Mouse (Mus musculus) heart, postnatal 0 days (tissue): Measurements from ENCODE around the gene Srebf1. TPM values are rescaled to one million over a fixed set of nuclear protein-coding genes. Genes with fewer than 3 reads are reported as not detected.

Source experiments
- ATAC-seq: fragments of 200-750 bp; cut with Nextera tagmentation; 2 replicates; pipeline ENCODE4 v1.8.0; 2017; ENCODE audit warnings: low read depth, moderate number of reproducible peaks, moderate library complexity; ENCODE audit not compliant: insufficient read depth
- DNase-seq: peaks from one replicate; pipeline ENCODE4 v3.0.0-alpha.2; 2016; ENCODE audit warnings: low spot score
- H3K27ac ChIP-seq: fragments of 300-500 bp; sonication (generic); 2 replicates; pipeline ENCODE4 v1.5.1; 2014; ENCODE audit warnings: low read depth, mild to moderate bottlenecking
- H3K27me3 ChIP-seq: fragments of 300-500 bp; sonication (generic); 2 replicates; pipeline ENCODE4 v1.6.1; 2014; ENCODE audit warnings: low read length, mixed read lengths; ENCODE audit not compliant: control insufficient read depth, insufficient read depth
- H3K36me3 ChIP-seq: fragments of 300-500 bp; sonication (generic); replicated peaks from 2 replicates; pipeline ENCODE4 v1.6.1; 2014; ENCODE audit warnings: low read length, mixed read lengths; ENCODE audit not compliant: control insufficient read depth, insufficient read depth
- H3K4me1 ChIP-seq: fragments of 300-500 bp; sonication (generic); 2 replicates; pipeline ENCODE4 v1.6.1; 2014; ENCODE audit warnings: antibody characterized with exemption; ENCODE audit not compliant: control insufficient read depth, insufficient read depth
- H3K4me2 ChIP-seq: fragments of 300-500 bp; sonication (generic); 2 replicates; pipeline ENCODE4 v1.6.1; 2014; ENCODE audit warnings: low read depth, mild to moderate bottlenecking, low read length, moderate library complexity
- H3K4me3 ChIP-seq: fragments of 300-500 bp; sonication (generic); 2 replicates; pipeline ENCODE4 v1.5.1; 2014; ENCODE audit warnings: low read depth, low read length
- H3K9ac ChIP-seq: fragments of 300-500 bp; sonication (generic); replicated peaks from 2 replicates; pipeline ENCODE4 v1.6.1; 2014; ENCODE audit warnings: low read depth, low read length, mixed read lengths
- H3K9me3 ChIP-seq: fragments of 300-500 bp; sonication (generic); replicated peaks from 2 replicates; pipeline ENCODE4 v1.6.1; 2016; ENCODE audit warnings: low read length; ENCODE audit not compliant: control insufficient read depth
- CTCF ChIP-seq: IDR thresholded peaks from 2 replicates; pipeline ENCODE4 v1.5.1; 2016; ENCODE audit warnings: antibody characterized with exemption, control low read depth, low read depth
- EP300 ChIP-seq: IDR thresholded peaks from 2 replicates; pipeline ENCODE4 v1.6.1; 2016; ENCODE audit warnings: antibody characterized with exemption, low read depth
- WGBS: fragments of 180-500 bp; shearing (Covaris S2); extraction: QIAGEN DNeasy Blood & Tissue Kit; methylation state at CpG from one replicate; pipeline ENCODE4 v1.1.7; 2014; 5-methylcytosine and 5-hydroxymethylcytosine counted together
- polyA plus RNA-seq: library from polyadenylated mRNA; unstranded; fragments of >200 nt; fragmentation: Nextera tagmentation; extraction: Ambion mirVana; gene quantifications from 2 replicates; pipeline ENCODE4 v1.2.1, GENCODE M21; 2015
- total RNA-seq: library from RNA; depleted of rRNA; stranded (reverse); fragments of >200 nt; gene quantifications from 2 replicates; pipeline ENCODE4 v1.2.3, GENCODE M21; 2014; ENCODE audit warnings: low replicate concordance

The Srebf1 gene
- total and polyA plus RNA-seq, 2 experiments from 2014 or later, result 29.9 to 77.2 TPM

DNA sequence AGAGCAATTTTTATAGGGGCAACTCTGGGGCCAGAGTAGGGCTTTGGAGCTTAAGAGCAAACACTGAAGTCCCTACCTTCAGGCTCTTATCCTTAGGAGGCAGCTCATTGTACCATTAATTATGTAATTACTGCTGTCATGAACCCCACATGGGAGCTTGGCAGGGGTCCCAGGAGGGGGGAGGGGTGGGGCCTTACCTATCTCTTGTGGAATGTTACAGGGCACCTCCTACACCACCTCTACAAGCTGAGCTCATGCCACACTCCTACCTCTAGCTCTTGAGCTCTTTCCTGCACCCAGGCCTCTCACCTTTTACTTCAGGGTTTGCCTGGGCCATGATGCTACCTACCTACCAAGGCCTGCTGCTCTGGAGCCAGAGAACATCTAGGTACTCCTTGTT, 43.9 kb downstream of the Srebf1 start:
- H3K4me2 ChIP-seq, result no peak overlapping the region
- no peak for ATAC-seq
- peaks cover 66% of the 10 kb centered on the region for H3K4me1 ChIP-seq
- no peak overlapping the region; the same call in 1 of the 2 replicates for H3K9ac ChIP-seq
- H3K27me3 ChIP-seq, result no peaks in the 10 kb centered on the region
- DNase-seq, result no peak
- H3K4me3 ChIP-seq, result no peak overlapping the region
- H3K9me3 ChIP-seq, result no peaks in the 10 kb centered on the region
- no peak overlapping the region; the same call in 1 of the 2 replicates for H3K27ac ChIP-seq
- TF ChIP-seq CTCF (no peak), EP300 (no peak)
- H3K36me3 ChIP-seq, result no peaks in the 10 kb centered on the region

GRCm38 (mm10) chr11:60178005-60178404, 44.4 kb downstream of the Srebf1 start:
- no peak for DNase-seq
- H3K4me3 ChIP-seq, result no peak overlapping the region
- WGBS, result 67% methylated on average over 6 of the region's 6 CpGs
- no peaks in the 10 kb centered on the region for H3K9me3 ChIP-seq
- no peak for ATAC-seq
- H3K27me3 ChIP-seq, result no peaks in the 10 kb centered on the region
- 0 out of 2 replicates have a peak overlapping the region, but pooled peaks have one; percentile 24 for H3K27ac ChIP-seq
- TF ChIP-seq EP300, result no peak
- TF ChIP-seq CTCF, result no peak
- no peak overlapping the region for H3K9ac ChIP-seq
- H3K36me3 ChIP-seq, result no peaks in the 10 kb centered on the region
- peaks cover 66% of the 10 kb centered on the region for H3K4me1 ChIP-seq
- peak overlapping the region; percentile 5; the same call in 1 of the 2 replicates for H3K4me2 ChIP-seq

- ATAC-seq (no peak), DNase-seq (no peak)
- 1% methylated on average over 41 of the region's 42 CpGs for WGBS
- Histone ChIP-seq H3K27me3 (no peaks in the 10 kb centered on the region), H3K9me3 (no peaks in the 10 kb centered on the region), H3K27ac (peak overlapping the region; percentile 98), H3K4me2 (peak overlapping the region; percentile 90), H3K4me1 (peaks cover 64% of the 10 kb centered on the region), H3K36me3 (no peaks in the 10 kb centered on the region), H3K9ac (peak overlapping the region; percentile 68), H3K4me3 (peak overlapping the region; percentile 63)
- TF ChIP-seq CTCF, result no peak
Observed at GRCm38 (mm10) chr11:60176975-60177657, 45.3 kb downstream of the Srebf1 start.

GRCm38 (mm10) chr11:60176182-60176974, 46.0 kb downstream of the Srebf1 start:
- peak overlapping the region; percentile 98 for H3K27ac ChIP-seq
- peak overlapping the region; percentile 63 for H3K4me3 ChIP-seq
- H3K27me3 ChIP-seq, result no peaks in the 10 kb centered on the region
- peak overlapping the region; percentile 68 for H3K9ac ChIP-seq
- H3K4me1 ChIP-seq, result peaks cover 64% of the 10 kb centered on the region
- no peaks in the 10 kb centered on the region for H3K9me3 ChIP-seq
- under 1% methylated on average over 58 of the region's 71 CpGs for WGBS
- ATAC-seq, result peak; percentile 71
- H3K4me2 ChIP-seq, result peak overlapping the region; percentile 90
- TF ChIP-seq CTCF, result peak; percentile 49
- TF ChIP-seq EP300, result peak; percentile 25; the same call in 1 of the 2 replicates
- DNase-seq, result peak; percentile 82
- no peaks in the 10 kb centered on the region for H3K36me3 ChIP-seq

DNA sequence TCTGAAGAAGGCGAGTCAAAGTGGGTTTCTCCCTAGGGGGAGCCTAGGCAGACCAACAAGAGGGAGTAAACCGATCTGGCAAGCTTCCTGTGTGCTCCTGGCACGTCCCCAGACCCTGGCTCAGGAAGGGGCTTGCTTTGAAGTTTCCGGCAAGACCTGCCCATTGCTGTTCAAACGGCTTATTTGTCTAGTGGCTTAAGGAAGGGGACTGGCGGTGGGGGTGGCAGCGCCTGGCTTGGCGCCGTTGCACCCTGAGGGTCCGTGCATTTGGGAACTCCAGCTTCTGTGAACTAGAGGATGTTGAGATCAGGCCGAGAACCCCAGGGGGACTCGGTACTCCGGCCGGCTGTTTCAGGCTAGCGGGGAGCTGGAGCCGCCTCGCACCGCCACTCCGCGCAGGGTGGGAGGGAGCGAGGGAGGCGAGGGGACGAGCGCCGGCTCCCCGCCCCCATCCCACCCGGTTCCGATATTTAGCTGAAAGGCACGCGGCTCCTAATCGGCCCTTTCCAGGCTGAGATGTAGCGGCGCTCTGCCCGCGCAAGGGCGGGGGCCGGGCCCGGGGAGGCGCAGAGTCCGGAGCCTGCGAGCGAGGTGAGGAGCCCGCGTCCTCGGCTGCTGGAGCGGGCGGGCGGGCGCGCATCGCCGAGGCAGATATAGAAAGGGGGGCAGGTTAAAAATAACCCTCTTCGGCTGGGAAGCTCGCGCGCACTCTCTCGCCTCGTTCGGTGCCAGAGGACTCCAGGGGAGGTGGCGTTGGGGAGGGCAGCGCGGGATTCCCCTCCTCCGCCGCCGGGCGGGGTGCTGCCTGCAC, 46.8 kb downstream of the Srebf1 start:
- ATAC-seq (peak; percentile 87), DNase-seq (peak; percentile 88)
- peak overlapping the region; percentile 63 for H3K4me3 ChIP-seq
- H3K9me3 ChIP-seq, result no peaks in the 10 kb centered on the region
- H3K4me2 ChIP-seq, result peak overlapping the region; percentile 90
- H3K27me3 ChIP-seq, result no peaks in the 10 kb centered on the region
- TF ChIP-seq EP300 (no peak; the same call in 1 of the 2 replicates), CTCF (no peak)
- WGBS, result under 1% methylated on average over 57 of the region's 66 CpGs
- peak overlapping the region; percentile 68 for H3K9ac ChIP-seq
- H3K27ac ChIP-seq, result peak overlapping the region; percentile 98
- no peaks in the 10 kb centered on the region for H3K36me3 ChIP-seq
- peaks cover 64% of the 10 kb centered on the region for H3K4me1 ChIP-seq
